Mouse (Mus musculus): ENCODE measurements around the gene Purb.

- no peak for TF ChIP-seq POLR2A (IDR thresholded peaks at IDR 0.05; ENCODE audit: low read depth, low read length)
- TF ChIP-seq CTCF (IDR thresholded peaks at IDR 0.05; ENCODE audit: extremely low read depth, insufficient read length, insufficient replicate concordance, low read depth, low read length) = no peak
Measured at GRCm38 (mm10) chr11:6497311-6497948, 21.7 kb upstream of the Purb start.
